Mouse (Mus musculus): Measurements from ENCODE around the gene Scel.

Gene Scel

DNA sequence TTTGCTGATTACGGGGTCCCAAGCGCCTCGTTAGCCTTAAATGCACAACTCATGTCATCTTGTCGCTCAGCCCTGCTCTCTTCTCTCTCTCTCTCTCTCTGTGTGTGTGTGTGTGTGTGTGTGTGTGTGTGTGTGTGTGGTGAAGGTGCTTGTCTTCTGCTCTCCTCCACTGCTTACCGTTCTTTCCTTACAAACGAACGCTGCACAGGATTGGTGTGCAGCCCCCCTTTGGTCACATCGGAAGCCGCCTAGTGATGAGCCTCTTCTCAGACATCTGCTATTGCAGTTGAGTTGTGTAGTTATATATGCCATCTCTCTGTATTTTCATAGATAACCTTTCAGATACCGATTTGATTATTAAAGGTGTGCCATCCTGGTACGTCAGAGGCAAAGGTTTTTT lies 138.0 kb downstream of the Scel start:
- DNase-seq (ENCODE audit: low spot score in 2 of 2), result no peak

DNA sequence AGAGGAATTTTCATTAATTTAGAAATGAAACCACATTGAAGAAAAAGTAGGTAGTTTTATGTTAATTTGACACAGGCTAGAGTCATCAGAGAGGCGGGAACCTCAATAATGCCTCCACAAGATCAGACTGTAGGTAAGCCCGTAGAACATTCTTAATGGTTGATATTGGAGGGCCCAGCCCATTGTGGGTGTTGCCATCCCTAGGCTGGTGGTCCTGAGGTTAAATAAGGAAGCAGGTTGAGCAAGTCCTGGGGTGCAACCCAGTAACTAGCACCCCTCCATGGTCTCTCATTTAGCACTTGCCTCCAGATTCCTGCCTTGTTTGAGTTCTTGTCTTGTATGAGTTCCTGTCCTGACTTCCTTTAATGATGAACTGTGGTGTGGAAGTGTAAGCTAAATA lies 138.4 kb downstream of the Scel start:
- DNase-seq (ENCODE audit: low spot score in 2 of 2), result no peak

DNA sequence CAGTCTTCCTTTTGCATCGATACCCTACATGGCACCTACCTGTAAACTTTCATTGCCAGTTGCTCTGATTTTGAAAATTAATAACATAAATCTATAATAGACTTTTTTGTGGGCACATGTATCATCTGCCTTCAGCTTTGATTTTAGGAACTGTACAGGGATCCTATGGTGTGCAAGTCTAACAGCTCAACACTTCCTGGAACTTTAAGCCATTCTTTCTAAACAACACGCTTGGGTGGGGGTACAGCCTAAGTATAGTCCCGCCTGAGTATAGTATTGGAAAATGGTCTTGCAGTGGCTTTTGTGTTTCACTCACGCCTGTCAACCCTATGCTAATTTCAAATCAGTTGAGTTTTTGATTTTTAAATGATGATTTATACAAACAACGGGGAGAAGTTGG lies 139.4 kb downstream of the Scel start:
- DNase-seq (ENCODE audit: low spot score in 2 of 2), result no peak

GRCm38 (mm10) chr14:103653800-103654199 lies 140.7 kb downstream of the Scel start:
- DNase-seq (ENCODE audit: low spot score in 2 of 2), result no peak

GRCm38 (mm10) chr14:103655448-103655847 lies 142.3 kb downstream of the Scel start:
- DNase-seq (ENCODE audit: low spot score in 2 of 2), result no peak

DNA sequence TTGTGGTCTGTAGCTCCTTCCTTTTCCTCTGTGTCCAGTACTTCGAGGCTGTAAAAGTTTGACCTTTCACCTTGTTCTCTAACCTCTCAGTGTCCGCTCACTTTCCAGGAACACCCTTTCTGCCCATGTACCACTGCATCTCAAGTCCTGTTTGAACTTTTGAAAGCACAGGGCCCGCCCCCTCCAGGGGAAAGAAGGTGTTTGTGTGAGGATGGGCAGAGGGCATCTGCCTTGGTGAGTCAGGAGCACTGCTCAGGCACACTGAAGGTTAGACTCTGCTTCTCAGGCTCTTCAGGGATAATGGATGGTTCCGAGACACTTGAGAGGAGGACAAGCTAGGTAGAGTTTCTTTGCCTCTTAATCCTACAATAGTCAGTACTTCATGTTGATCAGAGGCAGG lies 144.7 kb downstream of the Scel start:
- DNase-seq (ENCODE audit: low spot score in 2 of 2), result no peak

Measured in spleen, postnatal 36 days (tissue).